Mouse (Mus musculus) forelimb bud, embryonic 11.5 days (tissue): ENCODE measurements around the gene Dnajc13.

Experiments used
- DNase-seq: peaks from one replicate; pipeline ENCODE4 v3.0.0-alpha.2; 2012; ENCODE audit warnings: low read depth, low spot score

The Dnajc13 gene

DNA sequence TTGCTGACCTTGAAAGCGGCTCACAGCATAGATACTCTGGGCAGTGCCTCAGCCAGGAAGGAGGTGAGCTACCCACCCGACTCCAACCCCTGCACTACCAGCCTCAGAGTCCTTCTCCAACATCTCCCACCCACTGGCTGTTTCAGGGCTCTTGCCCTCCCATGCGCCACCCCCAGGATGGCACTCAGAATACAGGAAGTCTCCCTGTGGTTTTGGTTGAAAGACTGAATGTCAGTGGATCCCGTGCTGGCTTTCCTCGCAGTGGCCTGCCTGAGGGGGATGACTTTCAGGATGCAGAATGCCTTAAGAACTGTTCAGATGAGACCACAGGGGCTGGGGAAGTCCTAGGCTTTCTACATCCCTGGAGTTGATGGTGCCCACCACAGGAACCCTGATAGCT, 139.6 kb downstream of the Dnajc13 start:
- no peak for DNase-seq

DNA sequence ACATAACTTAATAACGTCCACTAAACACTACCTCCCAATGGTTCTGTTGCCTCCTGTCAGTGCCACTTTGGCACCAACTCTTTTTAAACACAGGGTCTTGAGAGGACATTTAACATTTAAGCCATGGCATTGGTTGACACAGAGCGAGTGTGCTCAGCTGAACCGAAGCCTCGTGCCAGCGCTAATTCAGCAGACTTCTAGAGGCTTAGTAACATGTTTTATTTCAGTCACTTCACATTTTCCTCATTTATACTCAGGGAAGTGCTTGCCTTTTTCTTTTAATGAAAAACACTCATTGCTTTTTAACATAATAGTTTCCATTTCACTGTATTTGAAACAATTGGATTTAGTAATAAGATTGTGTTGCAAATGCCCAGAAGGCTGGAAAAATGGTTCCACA, 153.6 kb downstream of the Dnajc13 start:
- DNase-seq: no peak

DNA sequence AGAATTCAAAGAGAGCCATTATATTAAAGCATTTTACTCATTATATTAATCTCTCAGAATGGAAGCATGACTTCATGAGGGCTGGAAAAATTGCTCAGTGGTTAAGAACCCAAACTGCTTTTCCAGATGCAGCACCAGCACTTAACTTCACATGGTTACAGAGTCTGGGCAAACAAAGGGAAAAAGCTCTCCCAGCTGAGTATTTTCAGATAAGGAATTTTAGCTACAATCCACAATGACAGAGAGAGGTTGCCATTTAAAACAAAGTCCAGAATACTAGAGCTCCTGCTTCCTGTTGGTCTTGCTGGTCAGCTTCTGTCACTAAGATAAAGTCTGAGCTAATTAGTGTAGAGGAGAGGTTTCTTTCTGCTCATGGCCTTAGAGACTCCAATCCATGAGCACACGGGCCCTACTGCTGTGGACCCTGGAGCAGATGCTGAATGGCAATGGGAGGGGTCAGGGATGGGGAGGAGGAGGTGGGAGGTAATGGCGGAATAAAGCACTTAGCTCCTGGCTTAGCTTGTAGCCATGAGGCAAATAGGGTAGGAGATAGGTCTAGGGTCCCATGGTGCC, 154.1 kb downstream of the Dnajc13 start:
- no peak for DNase-seq

DNA sequence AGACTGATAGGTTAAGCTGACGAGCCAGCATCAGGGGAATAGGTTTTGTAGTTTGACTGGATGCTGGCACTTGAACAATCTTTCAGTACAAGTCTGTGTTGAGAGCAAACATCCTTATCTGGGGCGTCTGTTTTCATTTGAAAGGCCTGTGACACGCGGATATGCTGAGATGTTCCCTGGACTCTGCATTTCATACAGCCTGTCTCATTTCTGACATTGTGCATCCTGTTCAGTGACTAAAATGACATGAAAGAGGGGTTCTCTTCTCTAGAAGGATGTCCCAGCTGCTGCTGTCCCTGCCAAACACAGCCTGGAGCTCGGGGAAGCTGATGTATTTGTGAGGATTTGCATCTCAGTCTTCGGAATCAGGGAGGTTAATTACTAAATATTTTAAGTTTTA, 155.2 kb downstream of the Dnajc13 start:
- no peak for DNase-seq

DNA sequence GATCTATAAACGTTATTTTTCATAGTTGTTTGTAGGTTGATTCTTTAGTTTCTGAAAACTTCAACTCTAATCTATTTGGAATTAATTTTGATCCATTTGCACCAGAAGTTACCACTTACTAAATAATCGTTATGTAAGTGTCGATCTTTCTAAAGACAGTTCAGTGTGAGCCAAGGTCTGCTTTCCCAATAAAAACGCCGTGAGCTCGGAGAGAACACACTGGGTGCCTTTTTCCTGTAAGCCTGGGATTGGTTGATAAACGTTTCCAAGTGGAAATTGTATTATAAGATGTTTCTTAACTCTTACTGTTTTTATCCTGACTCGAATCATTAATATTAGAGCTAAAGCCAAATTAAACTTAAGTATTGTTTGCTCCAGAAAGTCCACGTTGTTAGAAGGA, 155.8 kb downstream of the Dnajc13 start:
- no peak for DNase-seq

DNA sequence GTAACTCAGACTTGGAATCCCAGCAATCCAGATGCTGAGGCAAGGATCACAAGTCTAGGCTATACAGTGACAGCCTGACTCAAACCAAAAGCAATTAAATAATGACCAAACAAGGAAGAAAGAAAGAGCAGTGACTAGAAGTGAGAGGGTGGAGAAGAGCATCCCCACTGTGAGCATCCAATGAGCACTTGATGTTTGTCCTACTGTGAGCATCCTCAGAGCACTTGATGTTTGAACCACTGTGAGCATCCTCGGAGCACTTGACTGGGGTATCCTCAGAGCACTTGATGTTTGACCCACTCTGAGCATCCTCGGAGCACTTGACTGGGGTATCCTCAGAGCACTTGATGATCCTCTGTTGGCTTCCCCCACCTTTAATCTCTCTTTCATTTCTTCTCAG, 157.7 kb downstream of the Dnajc13 start:
- no peak for DNase-seq

DNA sequence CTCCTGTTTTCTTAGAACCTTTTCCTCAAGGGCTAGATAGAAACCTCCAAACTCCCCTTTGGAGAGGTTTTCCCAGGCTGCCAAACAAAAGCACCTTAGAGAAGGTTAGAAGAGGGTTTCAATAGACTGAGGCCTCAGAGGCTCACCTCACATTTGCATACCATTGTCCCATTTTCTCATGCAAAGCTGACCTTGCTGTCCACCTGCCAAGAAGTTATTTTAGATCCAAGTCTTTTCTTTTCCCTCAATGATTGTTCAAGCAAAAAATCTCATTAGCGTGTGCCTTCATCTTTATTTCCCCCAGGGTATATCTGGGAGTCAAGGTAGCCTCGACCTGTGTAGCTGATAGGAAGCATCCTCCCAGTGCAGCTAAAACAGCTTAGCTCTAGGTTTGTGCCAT, 159.8 kb downstream of the Dnajc13 start:
- no peak for DNase-seq

DNA sequence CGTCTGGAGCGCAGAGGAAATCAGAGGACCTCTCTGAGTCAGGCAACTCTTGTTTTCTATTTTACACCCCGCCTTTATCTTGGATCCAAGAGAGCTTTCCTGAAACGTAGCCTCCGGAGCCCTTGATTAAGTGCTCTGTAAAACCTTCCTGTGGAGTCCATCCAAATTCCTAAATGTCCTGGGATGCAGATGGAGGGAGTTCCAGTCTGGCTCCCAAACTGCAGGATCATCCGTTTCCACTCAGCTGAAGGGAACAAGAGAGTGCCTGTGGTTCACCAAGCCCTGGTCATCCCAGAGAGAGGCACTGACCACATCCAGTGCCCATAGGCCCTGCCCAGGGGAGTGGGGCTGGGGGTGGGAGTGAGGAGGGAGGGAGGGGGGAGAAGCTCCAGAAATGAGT, 160.4 kb downstream of the Dnajc13 start:
- no peak for DNase-seq

DNA sequence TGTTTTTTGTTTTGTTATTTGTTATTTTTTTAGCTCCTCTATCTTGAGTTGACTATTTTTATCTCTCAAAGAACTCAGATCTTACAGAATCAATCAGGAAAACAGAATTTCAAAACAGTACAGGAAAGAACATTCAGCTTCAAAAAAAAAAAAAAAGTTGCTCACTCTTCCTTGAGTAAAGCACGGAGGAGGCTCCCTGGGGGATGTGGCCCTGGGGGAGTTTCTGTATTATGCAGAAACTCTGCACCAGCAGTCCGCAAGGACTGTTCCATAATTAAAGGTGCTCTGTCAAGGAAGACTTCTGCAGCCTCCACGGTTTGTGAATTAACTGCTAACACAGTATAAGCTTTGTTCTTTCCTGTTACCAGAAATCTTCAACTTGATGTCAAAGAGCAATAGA, 161.3 kb downstream of the Dnajc13 start:
- DNase-seq: no peak
